ENCODE assay signal across 18 mouse cellular contexts in genomic region chr16:62941763-62942162, GRCm38 (mm10).
DNase-seq lines count a peak whose midpoint lies in the region; ATAC-seq and TF ChIP-seq lines count a peak whose summit lies in the region.
"Had no signal": no experiment of that assay in that cellular context is flagged by ENCODE, and none has a peak within 500 bp of the region (broad histone marks: within the 10 kb centered on the region; RNA-seq: fewer than 3 reads in every experiment).

No protein-coding gene starts in this region.

- H3K36me3 ChIP-seq in midbrain, embryonic 11.5 days (ENCODE audit: control insufficient read depth, insufficient read depth, low read length) = no peaks in the 10 kb centered on the region
- H3K36me3 ChIP-seq in midbrain, embryonic 10.5 days = no peaks in the 10 kb centered on the region
- no peaks in the 10 kb centered on the region for H3K36me3 ChIP-seq in hindbrain, embryonic 15.5 days
- H3K36me3 ChIP-seq in heart, embryonic 11.5 days (ENCODE audit: control insufficient read depth, insufficient read depth, low read length) = no peaks in the 10 kb centered on the region
- H3K36me3 ChIP-seq in kidney, adult 2 months (ENCODE audit: control insufficient read depth, insufficient read depth, low read length) = no peaks in the 10 kb centered on the region
- H3K36me3 ChIP-seq: embryonic facial prominence, embryonic 15.5 days; heart, embryonic 15.5 days; limb, embryonic 13.5 days; stomach, embryonic 15.5 days had no signal

- H3K4me2 ChIP-seq in midbrain, embryonic 11.5 days = no peak overlapping the region
- H3K4me2 ChIP-seq in hindbrain, embryonic 15.5 days = 0 out of 2 replicates have a peak overlapping the region, but pooled peaks have one; percentile 18
- H3K4me2 ChIP-seq in heart, embryonic 11.5 days = no peak overlapping the region
- H3K4me2 ChIP-seq: embryonic facial prominence, embryonic 15.5 days; heart, embryonic 15.5 days; stomach, embryonic 15.5 days had no signal

- no peaks in the 10 kb centered on the region for H3K9me3 ChIP-seq in midbrain, embryonic 11.5 days (ENCODE audit: control insufficient read depth, low read length)
- H3K9me3 ChIP-seq in midbrain, embryonic 10.5 days (replicated peaks) = no peaks in the 10 kb centered on the region
- no peaks in the 10 kb centered on the region for H3K9me3 ChIP-seq in hindbrain, embryonic 15.5 days
- no peaks in the 10 kb centered on the region for H3K9me3 ChIP-seq in heart, embryonic 11.5 days (replicated peaks; ENCODE audit: control insufficient read depth, low read length)
- H3K9me3 ChIP-seq: embryonic facial prominence, embryonic 15.5 days; heart, embryonic 15.5 days; limb, embryonic 13.5 days; stomach, embryonic 15.5 days had no signal

- ATAC-seq in midbrain, embryonic 11.5 days (ENCODE audit: low FRiP score) = peak; percentile 12; the same call in 1 of the 2 replicates
- ATAC-seq in hindbrain, embryonic 15.5 days (ENCODE audit: low FRiP score, low read depth) = peak; percentile 56; the same call in 1 of the 2 replicates
- no peak for ATAC-seq in heart, embryonic 11.5 days (replicated peaks; ENCODE audit: insufficient number of reproducible peaks, low FRiP score, low TSS enrichment)
- ATAC-seq: CD4-positive, CD25-positive, alpha-beta regulatory T cell, adult 4 months; intestine, embryonic 16.5 days had no signal

- no peak for TF ChIP-seq POLR2A in kidney, adult 2 months (IDR thresholded peaks at IDR 0.05; ENCODE audit: low read depth, low read length)

- H3K27me3 ChIP-seq in midbrain, embryonic 11.5 days (ENCODE audit: control insufficient read depth, insufficient read depth, low read length) = no peaks in the 10 kb centered on the region
- no peaks in the 10 kb centered on the region for H3K27me3 ChIP-seq in midbrain, embryonic 10.5 days (ENCODE audit: low read depth, poor library complexity, severe bottlenecking)
- H3K27me3 ChIP-seq in hindbrain, embryonic 15.5 days = no peaks in the 10 kb centered on the region
- no peaks in the 10 kb centered on the region for H3K27me3 ChIP-seq in heart, embryonic 11.5 days (ENCODE audit: control insufficient read depth, insufficient read depth, low read length)
- no peaks in the 10 kb centered on the region for H3K27me3 ChIP-seq in kidney, adult 2 months (replicated peaks; ENCODE audit: control insufficient read depth, insufficient read depth, low read length)
- H3K27me3 ChIP-seq: embryonic facial prominence, embryonic 15.5 days; heart, embryonic 15.5 days; stomach, embryonic 15.5 days had no signal

- H3K27ac ChIP-seq in midbrain, embryonic 11.5 days (ENCODE audit: low read depth, low read length) = no peak overlapping the region
- H3K27ac ChIP-seq in midbrain, embryonic 10.5 days (replicated peaks) = no peak overlapping the region
- H3K27ac ChIP-seq in hindbrain, embryonic 15.5 days (replicated peaks) = no peak overlapping the region
- H3K27ac ChIP-seq in heart, embryonic 11.5 days (ENCODE audit: low read depth, low read length) = no peak overlapping the region
- no peak overlapping the region for H3K27ac ChIP-seq in kidney, adult 2 months (ENCODE audit: insufficient read depth, low read depth, low read length)
- H3K27ac ChIP-seq: embryonic facial prominence, embryonic 15.5 days; heart, embryonic 15.5 days; left cerebral cortex, adult 2 months; limb, embryonic 13.5 days; stomach, embryonic 15.5 days had no signal

- WGBS in midbrain, embryonic 11.5 days = 69% methylated on average over 10 of the region's 10 CpGs
- 79% methylated on average over 10 of the region's 10 CpGs for WGBS in midbrain, embryonic 10.5 days
- WGBS in hindbrain, embryonic 15.5 days = 32% methylated on average over 10 of the region's 10 CpGs
- 61% methylated on average over 10 of the region's 10 CpGs for WGBS in heart, embryonic 11.5 days (ENCODE audit: insufficient replicate concordance)
- WGBS in kidney, adult 2 months = 85% methylated on average over 10 of the region's 10 CpGs

- no peak for TF ChIP-seq CTCF in kidney, adult 2 months (conservative IDR thresholded peaks at IDR 0.05; ENCODE audit: insufficient read depth, insufficient read length, low read depth, low read length)

- no peak overlapping the region for H3K4me3 ChIP-seq in midbrain, embryonic 11.5 days (ENCODE audit: low read depth, low read length)
- no peak overlapping the region for H3K4me3 ChIP-seq in midbrain, embryonic 10.5 days
- H3K4me3 ChIP-seq in hindbrain, embryonic 15.5 days = no peak overlapping the region
- no peak overlapping the region for H3K4me3 ChIP-seq in heart, embryonic 11.5 days (ENCODE audit: low read depth, low read length)
- no peak overlapping the region for H3K4me3 ChIP-seq in kidney, adult 2 months (ENCODE audit: insufficient read depth, low read depth, low read length)
- H3K4me3 ChIP-seq: embryonic facial prominence, embryonic 15.5 days; heart, embryonic 15.5 days; left cerebral cortex, adult 2 months; limb, embryonic 13.5 days; myocyte; stomach, embryonic 15.5 days had no signal

- peak; percentile 86 for DNase-seq in midbrain, embryonic 11.5 days (ENCODE audit: low spot score, missing footprints)
- no peak for DNase-seq in midbrain, embryonic 10.5 days (ENCODE audit: low spot score)
- peak; percentile 7 for DNase-seq in cerebellum, adult 8-10 months
- DNase-seq in cerebellum, postnatal 36 days = peak; percentile 7 to 18
- no peak for DNase-seq in kidney, adult 2 months
- DNase-seq: adrenal gland, postnatal 36 days; kidney, postnatal 36 days; lung, adult 18-20 months had no signal

- H3K9ac ChIP-seq in midbrain, embryonic 11.5 days (ENCODE audit: low read length) = no peak overlapping the region
- no peak overlapping the region for H3K9ac ChIP-seq in hindbrain, embryonic 15.5 days
- no peak overlapping the region for H3K9ac ChIP-seq in heart, embryonic 11.5 days (ENCODE audit: low read depth, low read length)
- H3K9ac ChIP-seq: embryonic facial prominence, embryonic 15.5 days; heart, embryonic 15.5 days; limb, embryonic 13.5 days; stomach, embryonic 15.5 days had no signal

- no peaks in the 10 kb centered on the region for H3K4me1 ChIP-seq in midbrain, embryonic 11.5 days (ENCODE audit: control insufficient read depth, insufficient read depth, low read length)
- no peaks in the 10 kb centered on the region for H3K4me1 ChIP-seq in midbrain, embryonic 10.5 days
- 0 out of 2 replicates have a peak, but pooled peaks cover 4% of the 10 kb centered on the region for H3K4me1 ChIP-seq in hindbrain, embryonic 15.5 days (replicated peaks)
- no peaks in the 10 kb centered on the region for H3K4me1 ChIP-seq in heart, embryonic 11.5 days (ENCODE audit: control insufficient read depth, insufficient read depth, low read length)
- H3K4me1 ChIP-seq in kidney, adult 2 months (ENCODE audit: control insufficient read depth, insufficient read depth, low read length) = no peaks in the 10 kb centered on the region
- H3K4me1 ChIP-seq: embryonic facial prominence, embryonic 15.5 days; heart, embryonic 15.5 days; stomach, embryonic 15.5 days had no signal

Comparison
In these comparisons a context has a peak if more than half of its experiments do, and no peak if none do; other contexts are left out.
1. DNase-seq: peak in midbrain, embryonic 11.5 days (single experiment), cerebellum, adult 8-10 months (single experiment) and cerebellum, postnatal 36 days (2 of 2); none in midbrain, embryonic 10.5 days (single experiment) and kidney, adult 2 months (single experiment).